Mouse (Mus musculus) embryonic fibroblast, embryonic 13.5 days (primary cell): Measurements from ENCODE around the gene Pgp.

Source experiments
- CTCF ChIP-seq: IDR thresholded peaks from 2 replicates; pipeline ENCODE4 v1.5.1; 2011; ENCODE audit warnings: mild to moderate bottlenecking, control low read depth, low read length, moderate library complexity, borderline replicate concordance; ENCODE audit not compliant: insufficient read depth
- POLR2A ChIP-seq: IDR thresholded peaks from 2 replicates; pipeline ENCODE4 v1.6.1; 2011; ENCODE audit warnings: low read depth, mild to moderate bottlenecking, control low read depth, low read length, moderate library complexity

- TF ChIP-seq CTCF (no peak), POLR2A (no peak)
Measured at GRCm38 (mm10) chr17:24475586-24475985, 5.4 kb downstream of the Pgp start.
